Mouse (Mus musculus) forebrain, embryonic 14.5 days (tissue): Measurements from ENCODE around the gene Tspan9. TPM values are rescaled to one million over a fixed set of nuclear protein-coding genes. Genes with fewer than 3 reads are reported as not detected.

Experiments
- ATAC-seq: fragments of 200-750 bp; cut with Nextera tagmentation; 2 replicates; pipeline ENCODE4 v1.8.0; 2017; ENCODE audit warnings: mild to moderate bottlenecking, moderate library complexity
- DNase-seq: peaks from one replicate; pipeline ENCODE4 v3.0.0-alpha.2; 2015; ENCODE audit warnings: low spot score
- H3K27ac ChIP-seq: fragments of 300-500 bp; sonication (generic); 2 replicates; pipeline ENCODE4 v1.5.1; 2014; ENCODE audit warnings: low read depth, mild to moderate bottlenecking, control low read depth, low read length, moderate library complexity
- H3K27me3 ChIP-seq: fragments of 300-500 bp; sonication (generic); replicated peaks from 2 replicates; pipeline ENCODE4 v1.6.1; 2014; ENCODE audit warnings: low read length, control low read depth, mixed read lengths; ENCODE audit not compliant: control insufficient read depth, insufficient read depth
- H3K36me3 ChIP-seq: fragments of 300-500 bp; sonication (generic); 2 replicates; pipeline ENCODE4 v1.6.1; 2014; ENCODE audit warnings: low read length, control low read depth; ENCODE audit not compliant: control insufficient read depth, insufficient read depth
- H3K4me1 ChIP-seq: fragments of 300-500 bp; sonication (generic); 2 replicates; pipeline ENCODE4 v1.6.1; 2014; ENCODE audit warnings: antibody characterized with exemption, low read length, control low read depth; ENCODE audit not compliant: control insufficient read depth, insufficient read depth
- H3K4me2 ChIP-seq: fragments of 300-500 bp; sonication (generic); 2 replicates; pipeline ENCODE4 v1.6.1; 2014; ENCODE audit warnings: mild to moderate bottlenecking, control low read depth, low read length
- H3K4me3 ChIP-seq: fragments of 300-500 bp; sonication (generic); 2 replicates; pipeline ENCODE4 v1.5.1; 2014; ENCODE audit warnings: low read depth, low read length, control low read depth
- H3K9ac ChIP-seq: fragments of 300-500 bp; sonication (generic); 2 replicates; pipeline ENCODE4 v1.6.1; 2014; ENCODE audit warnings: mild to moderate bottlenecking, low read length, control low read depth, moderate library complexity
- H3K9me3 ChIP-seq: fragments of 300-500 bp; sonication (generic); replicated peaks from 2 replicates; pipeline ENCODE4 v1.6.1; 2016; ENCODE audit warnings: low read length, control low read depth, mixed read lengths; ENCODE audit not compliant: control insufficient read depth
- WGBS: fragments of 180-500 bp; shearing (Covaris S2); extraction: QIAGEN DNeasy Blood & Tissue Kit; methylation state at CpG from one replicate; pipeline ENCODE4 v1.1.7; 2014; 5-methylcytosine and 5-hydroxymethylcytosine counted together
- polyA plus RNA-seq: library from polyadenylated mRNA; unstranded; fragments of >200 nt; fragmentation: Nextera tagmentation; extraction: Ambion mirVana; gene quantifications from 2 replicates; pipeline ENCODE4 v1.2.1, GENCODE M21; 2014

Tspan9 gene
- polyA plus RNA-seq, 1 experiment from 2014 or later = 23.0 TPM

DNA sequence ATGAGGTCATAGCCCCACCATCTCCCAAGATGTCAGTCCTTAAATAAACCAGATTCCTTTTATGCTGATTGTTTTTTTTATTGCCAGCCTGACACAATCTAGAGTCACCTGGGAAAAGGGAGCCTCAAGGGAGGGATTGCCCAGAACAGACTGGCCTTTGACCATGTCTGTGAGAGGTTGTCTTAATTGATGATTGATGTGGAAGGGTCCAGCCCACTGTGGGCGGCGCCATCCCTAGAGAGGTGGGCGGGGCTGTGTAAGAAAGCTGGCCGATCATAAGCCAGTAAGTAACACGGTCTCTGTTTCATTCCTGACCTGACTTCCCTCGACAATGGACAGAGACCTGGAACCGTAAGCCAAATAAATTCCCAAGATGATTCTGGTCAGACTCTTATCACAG, 124.3 kb downstream of the Tspan9 start:
- WGBS = 94% methylated on average over 7 of the region's 7 CpGs
- Histone ChIP-seq H3K9ac (no peak overlapping the region), H3K4me3 (no peak overlapping the region), H3K9me3 (no peaks in the 10 kb centered on the region), H3K4me2 (no peak overlapping the region), H3K27me3 (no peaks in the 10 kb centered on the region; the same call in 1 of the 2 replicates), H3K27ac (no peak overlapping the region), H3K36me3 (no peaks in the 10 kb centered on the region), H3K4me1 (peaks cover 22% of the 10 kb centered on the region)
- ATAC-seq (no peak), DNase-seq (no peak)

DNA sequence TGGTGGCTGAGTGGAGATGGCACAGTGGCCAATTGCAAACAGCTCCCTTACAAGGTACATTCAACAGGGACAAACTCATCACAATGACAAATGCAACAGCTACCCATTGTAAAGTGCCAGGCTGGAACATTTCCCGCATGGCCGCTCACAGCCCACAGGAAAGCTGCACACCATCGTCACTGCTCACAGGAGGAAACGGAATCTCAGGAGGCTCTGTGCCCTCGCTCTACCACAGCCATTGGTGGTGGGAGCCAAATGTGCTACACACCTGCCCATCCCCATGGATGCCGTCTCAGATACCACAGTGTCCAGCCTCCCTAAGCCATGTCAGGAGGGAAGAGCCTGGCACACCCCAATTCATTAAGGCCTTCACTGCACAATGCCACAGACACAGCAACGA, 128.1 kb downstream of the Tspan9 start:
- no peak overlapping the region for H3K27ac ChIP-seq
- H3K27me3 ChIP-seq = no peaks in the 10 kb centered on the region
- H3K9me3 ChIP-seq = no peaks in the 10 kb centered on the region
- no peak overlapping the region for H3K4me2 ChIP-seq
- no peak overlapping the region for H3K4me3 ChIP-seq
- no peaks in the 10 kb centered on the region for H3K36me3 ChIP-seq
- 75% methylated on average over 7 of the region's 7 CpGs for WGBS
- ATAC-seq = no peak
- no peak overlapping the region for H3K9ac ChIP-seq
- no peak for DNase-seq
- peaks cover 9% of the 10 kb centered on the region; the same call in 1 of the 2 replicates for H3K4me1 ChIP-seq

DNA sequence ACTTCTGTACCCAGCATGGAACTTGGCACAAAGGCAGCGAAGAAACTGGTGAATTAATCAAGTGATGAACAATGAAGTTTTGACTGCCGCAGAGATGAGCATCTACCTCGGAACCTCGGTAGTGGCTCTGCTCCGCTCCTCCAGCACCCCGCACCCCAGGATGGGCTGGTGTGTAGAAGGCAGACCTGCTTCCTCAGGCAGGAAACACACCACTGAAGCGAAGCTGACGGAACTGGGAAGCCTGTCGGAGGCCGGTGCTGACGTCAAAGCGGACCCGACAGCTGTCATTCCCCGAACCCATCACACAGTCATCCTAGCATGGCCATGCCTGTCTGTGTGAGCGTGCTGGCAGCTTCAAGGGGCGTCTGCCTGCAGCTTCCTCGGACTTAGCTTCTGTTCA, 131.6 kb downstream of the Tspan9 start:
- ATAC-seq = no peak
- H3K27ac ChIP-seq = no peak overlapping the region

DNA sequence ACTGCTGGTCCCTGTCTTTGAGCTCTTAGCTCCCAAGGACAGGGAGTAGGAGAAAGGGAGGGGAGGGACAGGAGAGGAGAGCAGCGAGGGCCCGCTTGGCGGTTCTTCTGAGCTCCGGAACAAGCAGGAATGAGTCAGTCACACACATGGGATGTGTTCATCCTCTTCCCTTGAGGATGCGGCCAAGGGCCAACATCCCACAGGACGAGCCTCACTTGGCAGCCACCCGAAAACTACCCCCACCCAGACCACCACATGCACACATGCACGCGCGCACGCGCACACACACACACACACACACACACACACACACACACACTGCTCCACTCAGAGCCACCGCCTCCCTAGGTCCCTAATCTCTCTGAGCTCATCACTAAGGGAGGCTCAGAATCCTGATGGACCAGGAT, 132.3 kb downstream of the Tspan9 start:
- 76% methylated on average over 13 of the region's 13 CpGs for WGBS
- H3K4me3 ChIP-seq = no peak overlapping the region
- H3K27me3 ChIP-seq = no peaks in the 10 kb centered on the region
- DNase-seq (no peak), ATAC-seq (no peak)
- H3K4me2 ChIP-seq = no peak overlapping the region
- no peak overlapping the region for H3K9ac ChIP-seq
- peaks cover 6% of the 10 kb centered on the region; the same call in 1 of the 2 replicates for H3K4me1 ChIP-seq
- H3K36me3 ChIP-seq = no peaks in the 10 kb centered on the region
- no peak overlapping the region for H3K27ac ChIP-seq
- H3K9me3 ChIP-seq = no peaks in the 10 kb centered on the region

More for the DNA sequence above, 131.6 kb downstream of the Tspan9 start:
- Histone ChIP-seq H3K9ac (no peak overlapping the region), H3K4me2 (no peak overlapping the region), H3K4me1 (peaks cover 2% of the 10 kb centered on the region; the same call in 1 of the 2 replicates), H3K27me3 (no peaks in the 10 kb centered on the region), H3K36me3 (no peaks in the 10 kb centered on the region), H3K4me3 (no peak overlapping the region), H3K9me3 (no peaks in the 10 kb centered on the region)
- 81% methylated on average over 17 of the region's 17 CpGs for WGBS
- DNase-seq = no peak

DNA sequence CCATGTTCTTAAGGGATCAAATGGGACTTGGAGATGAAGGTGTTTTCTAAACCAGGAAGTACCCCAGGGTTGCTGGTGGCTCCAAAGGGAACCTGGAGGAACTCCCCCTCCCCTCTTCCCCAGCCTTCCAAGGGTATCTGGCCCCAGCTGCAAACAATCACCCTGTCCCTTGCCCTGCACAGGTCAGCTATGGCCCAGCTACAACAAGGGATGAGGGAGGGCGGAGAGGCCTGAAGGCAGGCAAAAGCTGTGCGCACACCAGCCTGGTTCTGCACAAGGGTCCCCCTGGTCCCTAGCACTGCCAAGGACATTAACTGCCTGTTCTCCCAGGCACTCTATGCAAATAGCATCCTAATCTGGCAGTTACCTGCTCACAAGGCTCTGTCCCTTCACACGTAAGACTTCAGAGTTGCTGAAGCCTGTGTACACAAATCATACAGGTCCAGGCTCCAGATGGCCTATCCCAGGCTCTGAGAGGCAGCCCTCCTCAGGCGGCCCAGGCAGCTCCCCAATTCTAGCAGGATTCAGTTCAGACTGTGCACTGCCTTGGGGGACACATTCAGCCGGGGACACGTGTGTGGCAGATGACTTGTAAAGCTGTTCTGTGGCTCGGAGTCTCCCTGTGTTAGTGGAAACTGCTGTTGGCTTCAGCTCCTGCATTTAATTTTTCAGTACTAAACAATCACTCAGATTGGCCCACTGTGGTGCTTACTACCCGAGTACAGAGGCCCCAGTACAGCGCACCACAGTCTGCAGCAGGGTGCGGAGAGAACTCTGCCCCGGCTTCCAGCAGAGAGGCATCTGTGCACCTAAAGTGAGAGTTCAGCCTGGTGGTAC, 133.0 kb downstream of the Tspan9 start:
- Histone ChIP-seq H3K4me2 (no peak overlapping the region), H3K27ac (peak overlapping the region; percentile 33; the same call in 1 of the 2 replicates), H3K9me3 (no peaks in the 10 kb centered on the region), H3K4me1 (peaks cover 4% of the 10 kb centered on the region; the same call in 1 of the 2 replicates), H3K27me3 (no peaks in the 10 kb centered on the region), H3K36me3 (no peaks in the 10 kb centered on the region), H3K9ac (no peak overlapping the region), H3K4me3 (no peak overlapping the region)
- 68% methylated on average over 11 of the region's 11 CpGs for WGBS
- ATAC-seq (peak; percentile 53; the same call in 1 of the 2 replicates), DNase-seq (no peak)

DNA sequence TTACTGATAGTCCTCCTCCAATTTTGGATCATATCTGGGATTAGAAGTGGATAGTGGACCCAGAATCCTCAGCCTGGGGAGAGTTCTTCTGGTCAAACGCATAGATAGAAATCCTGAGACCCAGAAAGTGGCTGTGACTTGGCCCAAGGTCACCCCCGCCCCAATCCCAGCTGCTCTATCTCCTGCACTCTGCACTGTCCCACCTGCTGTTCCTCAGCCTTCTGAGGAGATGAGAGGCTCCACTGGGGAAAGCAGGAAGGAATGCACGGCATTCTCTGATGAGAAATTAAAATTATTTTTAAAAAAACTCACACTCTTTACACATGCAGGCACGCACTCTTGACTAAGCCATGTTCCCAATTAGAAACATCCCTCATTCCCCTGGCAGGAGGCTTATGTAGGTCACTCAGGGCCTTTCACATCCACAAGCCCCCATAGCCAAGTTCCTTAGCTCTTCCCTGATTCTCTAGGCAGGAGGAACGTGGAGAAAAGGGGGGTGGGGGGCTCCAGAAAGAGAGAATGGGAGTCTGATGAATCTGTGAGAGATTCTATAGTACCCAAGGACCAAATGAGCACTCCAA, 135.3 kb downstream of the Tspan9 start:
- no peaks in the 10 kb centered on the region for H3K36me3 ChIP-seq
- no peak for DNase-seq

DNA sequence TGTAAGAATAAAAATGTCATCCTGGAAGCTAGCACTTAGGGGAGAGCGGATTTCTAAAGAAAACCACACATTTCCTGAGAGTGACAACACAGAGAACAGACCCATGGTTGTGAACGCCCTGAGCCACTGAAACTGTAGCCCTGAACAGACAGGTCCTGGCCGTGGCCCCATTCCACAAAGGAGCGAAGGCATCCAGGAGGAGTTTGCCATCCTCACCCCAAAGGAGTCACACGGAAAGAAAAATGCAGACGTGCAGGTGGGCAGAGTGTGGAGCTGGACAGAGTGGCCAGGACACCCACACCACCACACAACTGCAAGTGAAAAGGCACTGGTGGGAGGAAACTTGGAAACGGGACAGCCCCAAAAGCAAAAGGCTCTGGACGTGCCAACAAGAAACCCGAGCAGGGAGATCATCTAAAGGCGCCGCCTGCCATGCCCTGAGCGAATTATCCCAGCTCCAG, 136.1 kb downstream of the Tspan9 start:
- peak; percentile 33 for DNase-seq

More for the DNA sequence above, 135.3 kb downstream of the Tspan9 start:
- H3K9ac ChIP-seq = no peak overlapping the region
- no peak overlapping the region for H3K4me3 ChIP-seq
- ATAC-seq = no peak
- H3K9me3 ChIP-seq = no peaks in the 10 kb centered on the region
- H3K27me3 ChIP-seq = no peaks in the 10 kb centered on the region
- H3K4me2 ChIP-seq = no peak overlapping the region
- WGBS = 83% methylated on average over 5 of the region's 5 CpGs
- H3K27ac ChIP-seq = no peak overlapping the region
- peaks cover 4% of the 10 kb centered on the region; the same call in 1 of the 2 replicates for H3K4me1 ChIP-seq

DNA sequence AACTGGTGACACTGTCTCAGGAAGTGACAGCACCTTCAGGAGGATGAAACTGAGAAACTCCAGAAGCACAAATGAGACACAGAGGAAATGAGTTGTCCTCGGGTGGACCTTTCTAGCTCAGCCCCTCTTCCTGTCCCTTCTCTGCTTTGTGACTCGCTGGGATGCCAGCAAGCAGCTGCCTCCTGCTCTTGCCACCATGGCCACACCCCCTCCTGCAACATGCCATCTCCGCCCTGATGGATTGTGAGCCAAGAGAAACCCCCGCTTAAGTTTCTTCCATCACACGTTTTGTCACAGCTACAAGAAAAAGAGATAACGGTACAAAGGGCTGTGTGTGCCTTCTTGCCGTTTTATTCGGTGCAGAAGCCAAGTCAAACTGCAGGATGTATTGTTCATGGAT, 137.2 kb downstream of the Tspan9 start:
- H3K4me1 ChIP-seq = peaks cover 4% of the 10 kb centered on the region; the same call in 1 of the 2 replicates
- H3K36me3 ChIP-seq = no peaks in the 10 kb centered on the region
- H3K4me3 ChIP-seq = no peak overlapping the region
- DNase-seq (peak; percentile 49), ATAC-seq (no peak)
- WGBS = 52% methylated on average over 8 of the region's 8 CpGs
- H3K27me3 ChIP-seq = no peaks in the 10 kb centered on the region
- H3K9ac ChIP-seq = no peak overlapping the region
- H3K4me2 ChIP-seq = no peak overlapping the region
- no peak overlapping the region for H3K27ac ChIP-seq
- no peaks in the 10 kb centered on the region for H3K9me3 ChIP-seq

More for the DNA sequence above, 136.1 kb downstream of the Tspan9 start:
- Histone ChIP-seq H3K9me3 (no peaks in the 10 kb centered on the region), H3K27ac (no peak overlapping the region), H3K9ac (no peak overlapping the region), H3K4me1 (peaks cover 4% of the 10 kb centered on the region; the same call in 1 of the 2 replicates), H3K36me3 (no peaks in the 10 kb centered on the region), H3K27me3 (no peaks in the 10 kb centered on the region), H3K4me2 (no peak overlapping the region), H3K4me3 (no peak overlapping the region)
- ATAC-seq = no peak
- 76% methylated on average over 12 of the region's 12 CpGs for WGBS

DNA sequence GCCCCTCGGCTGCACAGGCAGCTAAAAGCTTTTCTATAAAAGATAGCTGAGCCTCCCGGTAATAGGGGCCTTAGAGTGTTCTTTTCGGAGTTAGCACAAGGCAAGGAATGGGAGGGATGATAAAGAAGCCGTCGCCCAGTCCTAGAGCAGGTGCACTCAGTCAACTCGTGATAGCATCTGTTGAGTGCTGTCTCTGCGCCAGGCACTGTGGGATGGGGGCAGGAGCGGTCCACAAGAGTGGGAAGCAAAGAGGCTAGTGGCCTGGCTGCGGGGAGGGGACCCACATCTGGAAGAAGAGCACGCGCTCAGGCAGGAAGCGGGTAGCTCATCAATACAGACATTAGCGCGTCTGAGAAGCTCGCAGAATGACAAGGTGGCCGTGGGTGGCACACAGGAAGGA, 138.8 kb downstream of the Tspan9 start:
- Histone ChIP-seq H3K4me2 (no peak overlapping the region), H3K27ac (no peak overlapping the region; the same call in 1 of the 2 replicates), H3K9me3 (no peaks in the 10 kb centered on the region), H3K9ac (no peak overlapping the region), H3K36me3 (no peaks in the 10 kb centered on the region), H3K27me3 (no peaks in the 10 kb centered on the region), H3K4me1 (0 out of 2 replicates have a peak, but pooled peaks cover 4% of the 10 kb centered on the region), H3K4me3 (no peak overlapping the region)
- ATAC-seq = no peak
- WGBS = 80% methylated on average over 16 of the region's 16 CpGs
- DNase-seq = no peak
